Mouse (Mus musculus) neural tube, embryonic 11.5 days (tissue): ENCODE data around the gene Pde4d. TPM values are rescaled to one million over a fixed set of nuclear protein-coding genes. Genes with fewer than 3 reads are reported as not detected.

Experiments
- ATAC-seq: fragments of 200-750 bp; cut with Nextera tagmentation; 2 replicates; pipeline ENCODE4 v1.8.0; 2017; ENCODE audit warnings: moderate number of reproducible peaks, mild to moderate bottlenecking, moderate TSS enrichment, moderate library complexity; ENCODE audit not compliant: insufficient read depth, low FRiP score, low TSS enrichment
- DNase-seq: peaks from one replicate; pipeline ENCODE4 v3.0.0-alpha.2; 2015; ENCODE audit warnings: low spot score
- H3K27ac ChIP-seq: fragments of 300-500 bp; sonication (generic); 2 replicates; pipeline ENCODE4 v1.5.1; 2014; ENCODE audit warnings: low read depth, mild to moderate bottlenecking, low read length
- H3K27me3 ChIP-seq: fragments of 300-500 bp; sonication (generic); 2 replicates; pipeline ENCODE4 v1.6.1; 2014; ENCODE audit warnings: mild to moderate bottlenecking, low read length, mixed read lengths; ENCODE audit not compliant: control insufficient read depth, insufficient read depth
- H3K36me3 ChIP-seq: fragments of 300-500 bp; sonication (generic); 2 replicates; pipeline ENCODE4 v1.6.1; 2014; ENCODE audit warnings: mild to moderate bottlenecking, low read length, moderate library complexity, mixed read lengths; ENCODE audit not compliant: control insufficient read depth, insufficient read depth
- H3K4me1 ChIP-seq: fragments of 300-500 bp; sonication (generic); 2 replicates; pipeline ENCODE4 v1.6.1; 2014; ENCODE audit warnings: low read length, mixed read lengths; ENCODE audit not compliant: control insufficient read depth, insufficient read depth
- H3K4me2 ChIP-seq: fragments of 300-500 bp; sonication (generic); 2 replicates; pipeline ENCODE4 v1.6.1; 2014; ENCODE audit warnings: low read depth, mild to moderate bottlenecking, moderate library complexity
- H3K4me3 ChIP-seq: fragments of 300-500 bp; sonication (generic); 2 replicates; pipeline ENCODE4 v1.5.1; 2014; ENCODE audit warnings: low read depth, low read length
- H3K9ac ChIP-seq: fragments of 300-500 bp; sonication (generic); 2 replicates; pipeline ENCODE4 v1.6.1; 2014; ENCODE audit warnings: mild to moderate bottlenecking, low read length
- H3K9me3 ChIP-seq: fragments of 300-500 bp; sonication (generic); 2 replicates; pipeline ENCODE4 v1.6.1; 2016; ENCODE audit warnings: low read length; ENCODE audit not compliant: control insufficient read depth
- WGBS: fragments of 180-500 bp; shearing (Covaris S2); extraction: QIAGEN DNeasy Blood & Tissue Kit; methylation state at CpG from one replicate; pipeline ENCODE4 v1.1.7; 2014; 5-methylcytosine and 5-hydroxymethylcytosine counted together
- polyA plus RNA-seq: library from polyadenylated mRNA; unstranded; fragments of >200 nt; fragmentation: Nextera tagmentation; extraction: Ambion mirVana; gene quantifications from 2 replicates; pipeline ENCODE4 v1.2.1, GENCODE M21; 2014

Pde4d gene
- polyA plus RNA-seq, 1 experiment from 2014 or later = 11.1 TPM

DNA sequence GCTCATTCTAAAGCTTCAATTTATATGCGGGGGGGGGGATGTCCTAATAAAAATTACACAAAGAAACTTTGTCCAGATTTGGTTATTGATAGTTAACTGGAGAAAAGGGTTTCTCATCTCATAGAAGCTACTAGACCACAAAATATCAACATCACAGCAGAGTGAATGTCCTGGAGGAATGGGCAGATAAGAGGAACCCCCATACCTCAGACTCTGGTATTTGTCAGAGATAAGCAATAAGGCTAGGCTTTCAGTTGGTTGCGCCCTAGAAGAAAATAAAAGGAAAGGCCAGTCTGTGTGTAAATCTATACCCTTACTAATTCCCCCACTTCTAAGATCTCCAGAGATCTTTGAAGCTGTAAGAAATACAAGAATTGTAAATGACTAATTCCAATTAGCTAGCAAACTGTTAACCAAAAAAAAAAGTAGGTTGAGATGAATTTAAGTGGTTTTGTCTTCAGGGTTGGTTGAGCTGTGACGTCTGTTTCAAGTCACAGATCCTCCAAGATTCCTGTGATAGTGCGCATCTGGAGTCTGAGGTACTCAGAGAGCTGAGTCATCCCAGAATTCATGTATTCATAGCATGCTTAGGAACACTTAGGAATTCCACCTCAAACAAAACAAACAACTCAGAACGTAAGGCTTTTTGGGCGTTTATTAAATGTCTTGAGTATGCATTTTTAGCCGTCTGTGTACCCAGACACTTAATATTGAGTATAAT lies 1197.9 kb downstream of the Pde4d start:
- 89% methylated on average over 7 of the region's 7 CpGs for WGBS

DNA sequence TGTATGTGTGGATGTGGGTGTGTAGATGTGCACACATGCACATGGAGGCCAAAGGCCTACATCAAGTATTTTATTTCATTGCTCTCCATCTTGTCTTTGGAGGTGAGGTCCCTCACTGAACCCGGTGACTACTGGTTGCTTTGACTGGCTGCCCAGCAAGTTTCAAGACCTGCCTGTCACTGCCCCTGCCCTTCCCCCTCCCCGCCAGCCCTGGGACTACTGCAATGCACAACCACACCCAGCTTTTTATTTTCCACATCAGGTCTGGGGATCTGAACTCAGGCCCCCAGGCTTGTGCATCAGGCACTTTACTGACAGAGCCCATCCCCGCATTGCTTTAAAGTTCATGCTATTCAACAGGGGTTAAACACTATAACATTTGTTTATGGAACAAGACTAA lies 1198.6 kb downstream of the Pde4d start:
- Histone ChIP-seq H3K4me3 (no peak overlapping the region), H3K9ac (no peak overlapping the region), H3K27me3 (no peaks in the 10 kb centered on the region), H3K4me2 (no peak overlapping the region), H3K36me3 (no peaks in the 10 kb centered on the region), H3K4me1 (no peaks in the 10 kb centered on the region), H3K9me3 (no peaks in the 10 kb centered on the region), H3K27ac (no peak overlapping the region)
- ATAC-seq = no peak
- WGBS = 87% methylated on average over 3 of the region's 3 CpGs
- no peak for DNase-seq

More for the DNA sequence above, 1197.9 kb downstream of the Pde4d start:
- Histone ChIP-seq H3K9me3 (no peaks in the 10 kb centered on the region), H3K4me3 (no peak overlapping the region), H3K36me3 (no peaks in the 10 kb centered on the region), H3K27ac (no peak overlapping the region), H3K4me1 (no peaks in the 10 kb centered on the region), H3K9ac (no peak overlapping the region), H3K27me3 (no peaks in the 10 kb centered on the region), H3K4me2 (no peak overlapping the region)
- ATAC-seq (no peak), DNase-seq (no peak)

DNA sequence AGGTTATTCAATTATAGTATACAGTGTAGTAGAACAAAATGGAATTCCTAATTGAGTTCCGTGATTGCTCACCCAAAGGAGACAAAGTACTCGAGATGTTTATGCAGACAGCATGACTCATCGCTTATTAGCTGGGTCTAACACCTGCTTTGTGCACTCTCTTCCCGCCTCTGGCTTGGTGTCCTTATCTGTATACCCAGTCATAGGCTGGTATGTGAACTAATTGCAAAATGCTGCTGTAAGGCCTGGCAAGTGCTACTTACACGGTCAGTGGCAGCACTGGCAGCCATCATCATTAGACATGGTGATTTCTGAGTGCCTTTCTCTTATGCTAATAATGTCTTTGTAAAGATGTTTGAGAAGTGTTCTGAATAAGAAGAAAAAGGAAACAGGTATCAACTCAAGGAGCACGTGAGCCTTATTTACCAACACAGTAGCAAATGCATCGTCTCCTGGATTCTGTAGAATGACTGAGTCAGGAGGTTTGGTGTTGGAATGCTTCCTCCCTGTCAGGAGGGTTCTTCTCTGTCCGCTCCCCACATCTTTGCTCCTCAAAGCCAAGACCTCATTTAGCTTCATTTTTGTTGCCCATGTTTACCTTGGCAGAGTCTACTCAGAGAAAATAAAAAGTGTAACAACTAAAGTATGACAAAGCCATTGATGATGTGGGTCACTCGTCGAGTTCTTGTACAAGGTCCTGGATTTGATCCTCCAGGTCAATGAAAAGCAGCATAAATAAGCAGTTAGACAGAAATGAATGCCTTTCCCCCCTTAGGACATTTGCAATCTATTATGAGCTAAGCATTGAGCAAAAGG lies 1202.2 kb downstream of the Pde4d start:
- no peaks in the 10 kb centered on the region for H3K4me1 ChIP-seq
- DNase-seq (no peak), ATAC-seq (no peak)
- H3K27me3 ChIP-seq = no peaks in the 10 kb centered on the region
- no peaks in the 10 kb centered on the region for H3K9me3 ChIP-seq
- no peak overlapping the region for H3K4me2 ChIP-seq
- no peaks in the 10 kb centered on the region for H3K36me3 ChIP-seq
- H3K9ac ChIP-seq = no peak overlapping the region
- H3K27ac ChIP-seq = no peak overlapping the region
- 73% methylated on average over 10 of the region's 10 CpGs for WGBS
- no peak overlapping the region for H3K4me3 ChIP-seq

DNA sequence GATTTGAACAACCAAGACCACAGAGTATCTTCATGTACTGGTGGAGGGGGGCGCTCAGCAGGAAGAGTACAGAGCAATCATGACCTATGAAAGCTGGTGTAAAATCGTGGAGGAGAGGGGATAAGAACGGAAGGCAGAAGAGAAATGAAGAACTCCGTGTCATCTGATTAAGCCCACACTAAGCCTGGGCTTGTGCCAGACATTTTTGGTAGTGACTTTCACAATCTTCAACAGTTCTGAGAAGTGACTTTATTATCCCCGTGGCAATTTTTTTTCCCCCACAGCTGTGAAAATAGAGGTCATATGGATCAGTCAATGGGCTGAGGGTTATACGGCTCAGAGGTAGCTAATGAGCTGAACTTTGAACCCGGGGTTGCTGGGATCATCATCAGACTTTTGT lies 1202.9 kb downstream of the Pde4d start:
- H3K27ac ChIP-seq = no peak overlapping the region
- H3K27me3 ChIP-seq = no peaks in the 10 kb centered on the region
- no peak overlapping the region for H3K9ac ChIP-seq
- H3K4me2 ChIP-seq = no peak overlapping the region
- H3K4me1 ChIP-seq = no peaks in the 10 kb centered on the region
- no peak overlapping the region for H3K4me3 ChIP-seq
- no peaks in the 10 kb centered on the region for H3K9me3 ChIP-seq
- no peaks in the 10 kb centered on the region for H3K36me3 ChIP-seq
- ATAC-seq (no peak), DNase-seq (no peak)
- 56% methylated on average over 7 of the region's 7 CpGs for WGBS

DNA sequence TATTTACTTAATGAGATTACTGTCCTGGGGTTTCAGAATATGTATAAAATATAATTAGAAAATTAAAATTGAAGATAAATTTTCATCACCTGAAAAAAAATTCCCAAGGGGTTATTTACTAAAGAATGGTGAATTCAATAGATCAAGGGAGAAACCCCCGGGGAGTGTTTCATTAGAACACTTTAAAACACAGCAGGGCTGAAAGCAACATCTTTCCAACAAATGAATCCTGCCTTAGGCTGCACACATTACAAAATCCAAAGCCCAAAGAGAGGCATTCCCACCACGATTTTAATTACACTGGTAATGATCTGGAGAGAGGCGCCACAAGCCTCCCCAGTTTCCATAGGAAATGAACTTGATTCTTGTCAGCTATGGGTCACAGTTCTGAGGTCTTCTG lies 1205.6 kb downstream of the Pde4d start:
- Histone ChIP-seq H3K9ac (no peak overlapping the region), H3K4me1 (no peaks in the 10 kb centered on the region), H3K4me3 (no peak overlapping the region), H3K9me3 (no peaks in the 10 kb centered on the region), H3K36me3 (no peaks in the 10 kb centered on the region), H3K27me3 (no peaks in the 10 kb centered on the region), H3K4me2 (no peak overlapping the region), H3K27ac (no peak overlapping the region)
- no peak for ATAC-seq
- 68% methylated on average over 3 of the region's 3 CpGs for WGBS
- DNase-seq = no peak

DNA sequence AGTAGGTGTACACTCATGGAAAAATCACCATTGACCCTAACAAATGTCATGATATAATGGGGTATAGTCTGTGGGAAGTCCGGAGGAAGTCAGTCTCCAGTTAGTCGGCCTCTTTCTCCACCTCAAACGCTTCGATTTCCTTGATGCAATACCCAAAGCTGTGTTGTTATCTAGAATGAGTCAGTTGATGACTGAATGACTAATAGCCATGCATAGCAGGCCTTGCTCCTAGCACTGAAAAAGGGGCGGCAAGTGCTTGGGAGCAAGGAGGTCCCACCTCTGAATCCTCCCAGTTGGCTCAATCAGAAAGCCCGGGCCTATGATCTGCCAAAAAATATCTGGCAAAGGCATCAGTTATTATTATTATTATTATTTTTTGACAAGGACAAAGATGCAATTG lies 1209.4 kb downstream of the Pde4d start:
- Histone ChIP-seq H3K27ac (no peak overlapping the region), H3K4me3 (no peak overlapping the region), H3K27me3 (no peaks in the 10 kb centered on the region), H3K9ac (no peak overlapping the region), H3K9me3 (no peaks in the 10 kb centered on the region), H3K4me2 (no peak overlapping the region), H3K36me3 (no peaks in the 10 kb centered on the region), H3K4me1 (no peaks in the 10 kb centered on the region)
- WGBS = 88% methylated on average over 6 of the region's 6 CpGs
- DNase-seq = no peak
- ATAC-seq = no peak

DNA sequence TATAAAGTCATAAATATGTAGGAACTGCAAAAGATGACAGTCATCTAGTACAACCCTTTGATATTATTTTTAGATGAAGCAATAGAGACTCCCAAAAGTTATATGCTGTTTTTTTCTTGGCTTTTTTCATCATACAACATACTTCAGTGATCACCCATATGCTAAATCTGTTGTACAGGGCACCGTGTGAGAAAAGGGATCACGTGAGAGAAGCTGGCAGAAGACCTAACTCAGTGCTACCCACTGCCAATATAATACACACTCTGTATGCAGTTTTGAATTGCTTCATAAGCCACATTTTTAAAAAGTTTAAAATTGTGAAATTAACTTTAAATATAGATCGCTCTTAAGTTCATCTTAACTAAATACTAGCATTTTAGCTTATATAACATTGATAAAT lies 1211.6 kb downstream of the Pde4d start:
- no peak overlapping the region for H3K9ac ChIP-seq
- H3K36me3 ChIP-seq = no peaks in the 10 kb centered on the region
- no peak overlapping the region for H3K27ac ChIP-seq
- WGBS = 94% methylated on average over 3 of the region's 3 CpGs
- DNase-seq (no peak), ATAC-seq (no peak)
- no peaks in the 10 kb centered on the region for H3K4me1 ChIP-seq
- no peaks in the 10 kb centered on the region for H3K9me3 ChIP-seq
- no peak overlapping the region for H3K4me2 ChIP-seq
- no peak overlapping the region for H3K4me3 ChIP-seq
- no peaks in the 10 kb centered on the region for H3K27me3 ChIP-seq

DNA sequence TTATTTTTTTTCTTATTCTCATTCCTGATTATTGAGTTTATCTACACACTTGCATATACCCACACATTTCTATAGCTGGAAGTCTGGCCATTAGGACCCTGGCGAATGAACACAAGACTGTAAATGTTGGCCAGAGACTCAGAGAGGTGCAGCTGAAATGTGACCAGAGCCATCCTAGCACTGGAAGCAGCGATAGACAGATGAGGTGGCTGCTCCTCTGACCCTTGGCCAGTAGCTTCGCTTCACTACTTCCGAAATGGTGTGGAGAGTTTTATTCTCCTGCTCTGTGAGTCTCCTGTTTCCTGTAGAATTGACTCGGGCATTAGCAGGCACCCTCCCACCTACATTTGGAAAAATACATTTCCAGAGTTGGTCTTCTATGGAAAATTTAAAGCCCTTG lies 1212.4 kb downstream of the Pde4d start:
- Histone ChIP-seq H3K9me3 (no peaks in the 10 kb centered on the region), H3K27ac (no peak overlapping the region), H3K4me3 (no peak overlapping the region), H3K36me3 (no peaks in the 10 kb centered on the region), H3K27me3 (no peaks in the 10 kb centered on the region), H3K4me1 (no peaks in the 10 kb centered on the region), H3K4me2 (no peak overlapping the region), H3K9ac (no peak overlapping the region)
- no peak for ATAC-seq
- 56% methylated on average over 5 of the region's 5 CpGs for WGBS
- DNase-seq = no peak

DNA sequence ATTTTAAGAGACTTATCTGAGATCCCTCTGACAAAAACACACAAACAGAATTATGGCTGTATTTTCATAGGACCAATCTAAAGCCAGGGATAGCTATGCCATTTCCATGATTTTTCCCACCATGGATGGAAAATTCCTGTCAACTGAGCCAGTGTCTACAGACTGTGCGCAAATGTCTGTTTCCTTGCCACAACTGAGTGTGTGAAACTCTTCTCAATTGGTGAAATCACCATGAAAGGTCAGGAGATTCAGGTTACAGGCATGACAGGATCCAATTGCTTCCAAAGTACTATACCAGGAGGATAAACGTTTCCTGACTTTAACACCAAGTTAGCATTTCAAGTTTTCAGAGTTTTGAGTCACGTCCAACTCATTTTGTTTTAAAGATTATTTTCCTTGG lies 1213.0 kb downstream of the Pde4d start:
- Histone ChIP-seq H3K9me3 (no peaks in the 10 kb centered on the region), H3K27me3 (no peaks in the 10 kb centered on the region), H3K4me1 (no peaks in the 10 kb centered on the region), H3K27ac (no peak overlapping the region), H3K36me3 (no peaks in the 10 kb centered on the region), H3K4me2 (no peak overlapping the region), H3K4me3 (no peak overlapping the region), H3K9ac (no peak overlapping the region)
- DNase-seq = no peak
- no peak for ATAC-seq
- WGBS = 56% methylated on average over 3 of the region's 3 CpGs
